Mouse (Mus musculus): ENCODE measurements around the gene Smoc2. TPM values are rescaled to one million over a fixed set of nuclear protein-coding genes. Genes with fewer than 3 reads are reported as not detected.

Gene Smoc2
- polyA plus RNA-seq, 1 experiment from 2014 or later = 2.3 TPM

GRCm38 (mm10) chr17:14400960-14401359 is 121.7 kb downstream of the Smoc2 start:
- 75% methylated on average over 5 of the region's 5 CpGs for WGBS
- DNase-seq (ENCODE audit: low spot score) = no peak
- no peak overlapping the region for H3K27ac ChIP-seq (replicated peaks)
- no peaks in the 10 kb centered on the region for H3K27me3 ChIP-seq (ENCODE audit: low read depth, poor library complexity, severe bottlenecking)
- no peaks in the 10 kb centered on the region for H3K9me3 ChIP-seq (replicated peaks)
- no peaks in the 10 kb centered on the region for H3K4me1 ChIP-seq
- no peak overlapping the region for H3K4me3 ChIP-seq
- no peaks in the 10 kb centered on the region for H3K36me3 ChIP-seq

GRCm38 (mm10) chr17:14407874-14408273 is 128.6 kb downstream of the Smoc2 start:
- Histone ChIP-seq H3K9me3 (replicated peaks) (no peaks in the 10 kb centered on the region), H3K4me3 (no peak overlapping the region), H3K36me3 (no peaks in the 10 kb centered on the region), H3K27me3 (ENCODE audit: low read depth, poor library complexity, severe bottlenecking) (no peaks in the 10 kb centered on the region), H3K4me1 (no peaks in the 10 kb centered on the region), H3K27ac (replicated peaks) (no peak overlapping the region)
- no peak for DNase-seq (ENCODE audit: low spot score)
- 86% methylated on average over 5 of the region's 5 CpGs for WGBS

- no peak overlapping the region for H3K27ac ChIP-seq (replicated peaks)
- no peaks in the 10 kb centered on the region for H3K4me1 ChIP-seq
- WGBS = 78% methylated on average over 2 of the region's 2 CpGs
- no peaks in the 10 kb centered on the region for H3K9me3 ChIP-seq (replicated peaks)
- no peak for DNase-seq (ENCODE audit: low spot score)
- no peaks in the 10 kb centered on the region for H3K36me3 ChIP-seq
- no peaks in the 10 kb centered on the region for H3K27me3 ChIP-seq (ENCODE audit: low read depth, poor library complexity, severe bottlenecking)
- H3K4me3 ChIP-seq = no peak overlapping the region
Measured at GRCm38 (mm10) chr17:14412460-14412859, 133.2 kb downstream of the Smoc2 start.

- Histone ChIP-seq H3K36me3 (no peaks in the 10 kb centered on the region), H3K27ac (replicated peaks) (no peak overlapping the region), H3K27me3 (ENCODE audit: low read depth, poor library complexity, severe bottlenecking) (no peaks in the 10 kb centered on the region), H3K4me3 (no peak overlapping the region), H3K9me3 (replicated peaks) (no peaks in the 10 kb centered on the region), H3K4me1 (no peaks in the 10 kb centered on the region)
- no peak for DNase-seq (ENCODE audit: low spot score)
- 70% methylated on average over 5 of the region's 5 CpGs for WGBS
Measured at GRCm38 (mm10) chr17:14414511-14414910, 135.2 kb downstream of the Smoc2 start.

GRCm38 (mm10) chr17:14420460-14421046 is 141.2 kb downstream of the Smoc2 start:
- 37% methylated on average over 8 of the region's 8 CpGs for WGBS
- Histone ChIP-seq H3K9me3 (replicated peaks) (no peaks in the 10 kb centered on the region), H3K27me3 (ENCODE audit: low read depth, poor library complexity, severe bottlenecking) (no peaks in the 10 kb centered on the region), H3K4me1 (peaks cover 10% of the 10 kb centered on the region), H3K36me3 (no peaks in the 10 kb centered on the region), H3K27ac (replicated peaks) (no peak overlapping the region), H3K4me3 (no peak overlapping the region)
- DNase-seq (ENCODE audit: low spot score) = no peak

- H3K27me3 ChIP-seq (ENCODE audit: low read depth, poor library complexity, severe bottlenecking) = no peaks in the 10 kb centered on the region
- H3K9me3 ChIP-seq (replicated peaks) = no peaks in the 10 kb centered on the region
- H3K36me3 ChIP-seq = no peaks in the 10 kb centered on the region
- H3K4me3 ChIP-seq = no peak overlapping the region
- WGBS = 74% methylated on average over 6 of the region's 6 CpGs
- H3K27ac ChIP-seq (replicated peaks) = no peak overlapping the region
- no peak for DNase-seq (ENCODE audit: low spot score)
- H3K4me1 ChIP-seq = no peaks in the 10 kb centered on the region
Measured at GRCm38 (mm10) chr17:14426481-14426880, 147.2 kb downstream of the Smoc2 start.

DNA sequence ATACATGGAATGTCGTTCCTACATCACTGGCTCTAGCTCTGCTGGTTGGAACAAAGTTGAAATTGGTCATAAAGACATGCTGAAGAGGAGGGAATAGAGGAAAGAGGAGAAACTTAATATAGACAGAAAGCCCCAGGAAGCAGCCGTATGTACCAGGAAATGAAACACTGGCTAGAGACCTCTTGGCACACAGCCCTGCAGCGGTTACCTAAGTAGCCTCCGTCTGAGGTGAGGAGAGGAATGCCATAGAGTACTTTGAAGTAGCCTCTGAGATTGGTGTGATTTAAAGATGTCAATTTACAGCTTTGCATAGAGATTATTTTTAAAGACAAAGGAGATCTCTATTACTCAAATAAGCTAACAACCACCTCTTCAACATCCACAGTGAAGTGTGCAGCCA is 155.4 kb downstream of the Smoc2 start:
- no peak overlapping the region for H3K27ac ChIP-seq (replicated peaks)
- no peaks in the 10 kb centered on the region for H3K9me3 ChIP-seq (replicated peaks)
- H3K4me1 ChIP-seq = no peaks in the 10 kb centered on the region
- no peak overlapping the region for H3K4me3 ChIP-seq
- no peaks in the 10 kb centered on the region for H3K36me3 ChIP-seq
- 88% methylated on average over 4 of the region's 4 CpGs for WGBS
- no peaks in the 10 kb centered on the region for H3K27me3 ChIP-seq (ENCODE audit: low read depth, poor library complexity, severe bottlenecking)
- no peak for DNase-seq (ENCODE audit: low spot score)

- Histone ChIP-seq H3K36me3 (no peaks in the 10 kb centered on the region), H3K9me3 (replicated peaks) (no peaks in the 10 kb centered on the region), H3K27me3 (ENCODE audit: low read depth, poor library complexity, severe bottlenecking) (no peaks in the 10 kb centered on the region), H3K4me3 (no peak overlapping the region), H3K4me1 (peaks cover 5% of the 10 kb centered on the region; the same call in 1 of the 2 replicates), H3K27ac (replicated peaks) (no peak overlapping the region)
- 87% methylated on average over 5 of the region's 5 CpGs for WGBS
- no peak for DNase-seq (ENCODE audit: low spot score)
Measured at GRCm38 (mm10) chr17:14445611-14446010, 166.3 kb downstream of the Smoc2 start.

DNA sequence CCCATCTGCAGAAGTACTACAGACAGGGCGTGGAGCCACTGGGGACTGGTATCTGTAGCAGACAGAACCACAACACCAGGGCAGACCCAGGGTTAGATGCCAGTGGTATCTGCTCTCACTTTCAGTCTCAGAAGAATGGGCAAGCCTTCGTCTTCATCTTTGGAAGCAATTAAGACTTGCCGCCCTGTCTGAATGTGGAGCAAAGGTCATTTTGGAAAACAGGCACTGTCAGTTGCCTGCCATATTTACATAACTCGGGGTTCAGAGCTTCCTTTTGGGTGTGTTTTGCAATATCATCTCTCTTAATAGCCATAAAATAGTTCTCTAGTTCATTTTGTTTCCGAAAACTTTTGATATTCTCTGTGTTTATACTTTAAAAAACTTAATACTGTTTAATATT is 168.0 kb downstream of the Smoc2 start:
- H3K9me3 ChIP-seq (replicated peaks) = no peaks in the 10 kb centered on the region
- 85% methylated on average over 5 of the region's 5 CpGs for WGBS

More for the DNA sequence above, 168.0 kb downstream of the Smoc2 start:
- H3K4me1 ChIP-seq = no peaks in the 10 kb centered on the region
- H3K36me3 ChIP-seq = no peaks in the 10 kb centered on the region
- no peak for DNase-seq (ENCODE audit: low spot score)
- H3K4me3 ChIP-seq = no peak overlapping the region
- H3K27me3 ChIP-seq (ENCODE audit: low read depth, poor library complexity, severe bottlenecking) = no peaks in the 10 kb centered on the region
- H3K27ac ChIP-seq (replicated peaks) = no peak overlapping the region

Other genes starting within 250 kb of the Smoc2 start
- not detected in 2 replicates for gene Gm7358, start 220.0 kb upstream of the Smoc2 start, polyA plus RNA-seq (2016; fragmentation: Nextera tagmentation; extraction: Ambion mirVana)
- 0.42 and 0.48 TPM in 2 replicates for gene Dact2, start 75.2 kb upstream of the Smoc2 start, polyA plus RNA-seq (2016; fragmentation: Nextera tagmentation; extraction: Ambion mirVana)

All from midbrain, embryonic 10.5 days (tissue).